Mouse (Mus musculus): ENCODE data around the gene Gnai3. TPM values are rescaled to one million over a fixed set of nuclear protein-coding genes. Genes with fewer than 3 reads are reported as not detected.

Gene Gnai3
- polyA plus RNA-seq, 1 experiment from 2014 or later = 148 TPM

GRCm38 (mm10) chr3:108086470-108086979, 59.4 kb downstream of the Gnai3 start, which contains the start of gene Ampd2:
Gene Ampd2, minus strand, starts transcription at chr3:108086651.
- peak within 1 kb of the TSS; percentile 88 for H3K27ac ChIP-seq
- peak within 1 kb of the TSS; percentile 80 for H3K9ac ChIP-seq (replicated peaks)
- no peaks in the 10 kb centered on the region for H3K27me3 ChIP-seq
- H3K9me3 ChIP-seq = no peaks in the 10 kb centered on the region
- peak within 1 kb of the TSS; percentile 99 for H3K4me2 ChIP-seq (replicated peaks)
- peak within 1 kb of the TSS; percentile 66 for H3K4me3 ChIP-seq (replicated peaks)
- no peaks in the 10 kb centered on the region for H3K36me3 ChIP-seq
- WGBS = under 1% methylated on average over 29 of the region's 29 CpGs
- peaks cover 53% of the 10 kb centered on the region for H3K4me1 ChIP-seq (replicated peaks)
- ATAC-seq = no peak

DNA sequence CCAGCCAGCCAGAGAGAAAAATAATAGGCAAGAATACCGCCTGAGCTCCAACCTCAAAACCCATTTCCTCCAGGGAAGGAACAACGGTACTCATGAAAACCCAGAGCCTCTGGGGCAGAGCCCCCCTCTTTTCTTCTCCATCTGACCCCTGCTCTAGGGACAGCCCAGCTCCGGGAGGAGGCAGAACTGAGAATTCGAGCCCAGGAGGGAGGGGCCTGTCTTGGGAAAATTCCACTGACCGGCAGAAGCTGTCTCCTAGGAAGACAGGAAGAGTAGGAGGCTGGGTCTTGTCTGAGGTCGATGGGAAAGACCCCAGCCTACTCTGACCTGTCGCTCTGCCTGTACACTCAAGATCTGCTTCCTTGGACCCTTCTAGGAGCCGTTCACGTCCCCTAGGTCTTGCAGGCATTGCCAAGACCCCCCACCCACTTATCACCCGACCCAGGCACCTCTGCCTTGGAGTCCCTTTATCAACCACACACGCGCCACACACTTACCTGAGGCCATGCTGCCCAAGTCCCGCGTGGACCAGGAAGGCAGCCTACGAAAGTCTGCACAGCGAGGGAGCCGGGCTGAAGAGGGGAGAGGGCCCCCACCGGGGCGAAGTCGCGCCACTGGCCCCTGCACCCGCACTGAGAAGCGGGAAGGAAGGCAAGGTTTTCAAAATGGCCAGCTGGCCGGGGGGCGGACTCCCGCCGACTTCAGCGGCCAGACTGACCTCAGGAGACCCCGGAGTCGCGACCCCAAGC, 60.1 kb downstream of the Gnai3 start:
- WGBS = under 1% methylated on average over 31 of the region's 31 CpGs
- no peaks in the 10 kb centered on the region for H3K36me3 ChIP-seq
- H3K4me2 ChIP-seq (replicated peaks) = peak overlapping the region; percentile 99

GRCm38 (mm10) chr3:108085281-108085720, 60.6 kb downstream of the Gnai3 start:
- Histone ChIP-seq H3K36me3 (peaks cover 5% of the 10 kb centered on the region), H3K4me1 (replicated peaks) (peaks cover 58% of the 10 kb centered on the region), H3K27me3 (no peaks in the 10 kb centered on the region), H3K9me3 (no peaks in the 10 kb centered on the region), H3K27ac (peak overlapping the region; percentile 88), H3K9ac (replicated peaks) (peak overlapping the region; percentile 80), H3K4me2 (replicated peaks) (peak overlapping the region; percentile 99), H3K4me3 (replicated peaks) (peak overlapping the region; percentile 66)
- peak; percentile 91 for ATAC-seq
- 0% methylated on average over 14 of the region's 14 CpGs for WGBS

More for the DNA sequence above, 60.1 kb downstream of the Gnai3 start:
- no peaks in the 10 kb centered on the region for H3K9me3 ChIP-seq
- no peaks in the 10 kb centered on the region for H3K27me3 ChIP-seq
- peak overlapping the region; percentile 80 for H3K9ac ChIP-seq (replicated peaks)
- H3K27ac ChIP-seq = peak overlapping the region; percentile 88
- peaks cover 55% of the 10 kb centered on the region for H3K4me1 ChIP-seq (replicated peaks)
- peak overlapping the region; percentile 66 for H3K4me3 ChIP-seq (replicated peaks)
- ATAC-seq = peak; percentile 55

GRCm38 (mm10) chr3:108084767-108085270, 61.1 kb downstream of the Gnai3 start:
- WGBS = 15% methylated on average over 13 of the region's 13 CpGs
- Histone ChIP-seq H3K9me3 (no peaks in the 10 kb centered on the region), H3K9ac (replicated peaks) (peak overlapping the region; percentile 80), H3K4me2 (replicated peaks) (peak overlapping the region; percentile 99), H3K4me3 (replicated peaks) (peak overlapping the region; percentile 66), H3K27ac (peak overlapping the region; percentile 88), H3K27me3 (no peaks in the 10 kb centered on the region), H3K4me1 (replicated peaks) (peaks cover 58% of the 10 kb centered on the region), H3K36me3 (peaks cover 10% of the 10 kb centered on the region)
- ATAC-seq = peak; percentile 49

DNA sequence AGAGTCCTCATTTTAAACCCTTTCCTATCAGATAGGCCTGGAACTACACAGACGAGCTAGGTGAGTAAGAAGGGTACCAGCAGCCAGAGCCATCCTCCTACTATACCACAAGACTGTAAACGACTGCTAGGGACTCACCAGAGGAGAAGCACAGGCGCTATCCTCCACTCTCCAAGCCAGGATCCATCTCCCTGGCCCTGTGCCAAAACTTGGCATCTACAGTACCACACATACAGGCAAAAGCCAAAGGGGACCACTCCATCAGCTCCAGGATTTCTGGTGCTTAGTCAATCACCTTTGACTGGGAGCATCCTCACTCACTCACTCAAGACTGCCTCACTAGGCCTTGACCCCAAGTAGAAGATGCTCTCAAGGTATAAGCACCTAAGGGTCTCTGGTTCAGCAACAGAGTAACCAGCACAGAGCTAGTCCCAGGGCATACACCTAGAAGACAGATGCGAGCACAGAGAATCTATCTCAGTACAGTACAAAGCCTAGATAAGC, 62.0 kb downstream of the Gnai3 start:
- peak overlapping the region; percentile 99 for H3K4me2 ChIP-seq (replicated peaks)
- ATAC-seq = no peak
- 80% methylated on average over 4 of the region's 4 CpGs for WGBS
- no peaks in the 10 kb centered on the region for H3K9me3 ChIP-seq
- no peak overlapping the region; the same call in 1 of the 2 replicates for H3K27ac ChIP-seq
- H3K27me3 ChIP-seq = no peaks in the 10 kb centered on the region
- H3K4me3 ChIP-seq (replicated peaks) = 0 out of 2 replicates have a peak overlapping the region, but pooled peaks have one; percentile 66
- peaks cover 18% of the 10 kb centered on the region for H3K36me3 ChIP-seq
- peaks cover 58% of the 10 kb centered on the region for H3K4me1 ChIP-seq (replicated peaks)
- no peak overlapping the region for H3K9ac ChIP-seq (replicated peaks)

GRCm38 (mm10) chr3:108083161-108083560, 62.8 kb downstream of the Gnai3 start:
- H3K9ac ChIP-seq (replicated peaks) = peak overlapping the region; percentile 20; the same call in 1 of the 2 replicates
- 57% methylated on average over 2 of the region's 2 CpGs for WGBS

GRCm38 (mm10) chr3:108082251-108082875, 63.6 kb downstream of the Gnai3 start:
- H3K9ac ChIP-seq (replicated peaks) = peak overlapping the region; percentile 44
- H3K27ac ChIP-seq = peak overlapping the region; percentile 30; the same call in 1 of the 2 replicates

More at GRCm38 (mm10) chr3:108083161-108083560, 62.8 kb downstream of the Gnai3 start:
- H3K9me3 ChIP-seq = no peaks in the 10 kb centered on the region
- 0 out of 2 replicates have a peak overlapping the region, but pooled peaks have one; percentile 38 for H3K4me2 ChIP-seq (replicated peaks)
- peaks cover 25% of the 10 kb centered on the region for H3K36me3 ChIP-seq
- H3K27ac ChIP-seq = no peak overlapping the region
- H3K4me1 ChIP-seq (replicated peaks) = peaks cover 58% of the 10 kb centered on the region
- ATAC-seq = no peak
- no peaks in the 10 kb centered on the region for H3K27me3 ChIP-seq
- H3K4me3 ChIP-seq (replicated peaks) = no peak overlapping the region

GRCm38 (mm10) chr3:108081681-108082080, 64.3 kb downstream of the Gnai3 start:
- Histone ChIP-seq H3K4me2 (replicated peaks) (peak overlapping the region; percentile 38), H3K4me1 (replicated peaks) (peaks cover 56% of the 10 kb centered on the region)

More at GRCm38 (mm10) chr3:108082251-108082875, 63.6 kb downstream of the Gnai3 start:
- Histone ChIP-seq H3K36me3 (peaks cover 30% of the 10 kb centered on the region), H3K27me3 (no peaks in the 10 kb centered on the region), H3K4me2 (replicated peaks) (peak overlapping the region; percentile 38), H3K4me3 (replicated peaks) (no peak overlapping the region; the same call in 1 of the 2 replicates), H3K4me1 (replicated peaks) (peaks cover 58% of the 10 kb centered on the region), H3K9me3 (no peaks in the 10 kb centered on the region)
- 67% methylated on average over 1 of the region's 1 CpGs for WGBS
- no peak for ATAC-seq

GRCm38 (mm10) chr3:108076836-108077235, 69.1 kb downstream of the Gnai3 start:
- Histone ChIP-seq H3K9me3 (no peaks in the 10 kb centered on the region), H3K9ac (replicated peaks) (no peak overlapping the region), H3K4me1 (replicated peaks) (peaks cover 20% of the 10 kb centered on the region), H3K4me2 (replicated peaks) (no peak overlapping the region), H3K27ac (no peak overlapping the region), H3K4me3 (replicated peaks) (no peak overlapping the region), H3K27me3 (no peaks in the 10 kb centered on the region), H3K36me3 (peaks cover 69% of the 10 kb centered on the region)
- no peak for ATAC-seq
- WGBS = 92% methylated on average over 9 of the region's 9 CpGs

More at GRCm38 (mm10) chr3:108081681-108082080, 64.3 kb downstream of the Gnai3 start:
- Histone ChIP-seq H3K9ac (replicated peaks) (peak overlapping the region; percentile 44), H3K4me3 (replicated peaks) (no peak overlapping the region; the same call in 1 of the 2 replicates), H3K36me3 (peaks cover 37% of the 10 kb centered on the region), H3K27me3 (no peaks in the 10 kb centered on the region), H3K9me3 (no peaks in the 10 kb centered on the region), H3K27ac (peak overlapping the region; percentile 30; the same call in 1 of the 2 replicates)
- ATAC-seq = no peak
- WGBS = 59% methylated on average over 4 of the region's 4 CpGs

GRCm38 (mm10) chr3:108072983-108073569, 72.9 kb downstream of the Gnai3 start:
- Histone ChIP-seq H3K4me1 (replicated peaks) (peaks cover 12% of the 10 kb centered on the region), H3K9me3 (no peaks in the 10 kb centered on the region), H3K36me3 (peaks cover 45% of the 10 kb centered on the region), H3K4me2 (replicated peaks) (no peak overlapping the region), H3K27me3 (no peaks in the 10 kb centered on the region), H3K27ac (peak overlapping the region; percentile 30; the same call in 1 of the 2 replicates), H3K4me3 (replicated peaks) (no peak overlapping the region), H3K9ac (replicated peaks) (no peak overlapping the region)
- 66% methylated on average over 10 of the region's 10 CpGs for WGBS
- ATAC-seq = peak; percentile 53
